Mouse (Mus musculus) testis, adult 2 months (tissue): ENCODE data around the gene Sncb. TPM values are rescaled to one million over a fixed set of nuclear protein-coding genes. Genes with fewer than 3 reads are reported as not detected.

Experiments used
- H3K27ac ChIP-seq: fragments of 200-500 bp; 2 replicates; pipeline ENCODE4 v1.5.1; 2012; ENCODE audit warnings: low read depth, low read length; ENCODE audit not compliant: control insufficient read depth, insufficient read depth
- H3K27me3 ChIP-seq: fragments of 200-500 bp; 2 replicates; pipeline ENCODE4 v1.6.1; 2012; ENCODE audit warnings: mild to moderate bottlenecking, low read length, moderate library complexity; ENCODE audit not compliant: control insufficient read depth, insufficient read depth
- H3K36me3 ChIP-seq: fragments of 200-500 bp; 2 replicates; pipeline ENCODE4 v1.6.1; 2012; ENCODE audit warnings: mild to moderate bottlenecking, low read length; ENCODE audit not compliant: control insufficient read depth, insufficient read depth
- H3K4me1 ChIP-seq: fragments of 200-500 bp; 2 replicates; pipeline ENCODE4 v1.6.1; 2012; ENCODE audit warnings: low read length; ENCODE audit not compliant: control insufficient read depth, insufficient read depth
- H3K4me3 ChIP-seq: fragments of 200-500 bp; 2 replicates; pipeline ENCODE4 v1.5.1; 2012; ENCODE audit warnings: low read depth, mild to moderate bottlenecking, low read length, moderate library complexity, mixed read lengths; ENCODE audit not compliant: control insufficient read depth
- CTCF ChIP-seq: fragments of 200-500 bp; IDR thresholded peaks from 2 replicates; pipeline ENCODE4 v1.5.1; 2012; ENCODE audit warnings: low read depth, mild to moderate bottlenecking, inconsistent platforms, low read length, moderate library complexity; ENCODE audit not compliant: control insufficient read depth, insufficient read depth, insufficient replicate concordance
- POLR2A ChIP-seq: fragments of 200-500 bp; IDR thresholded peaks from 2 replicates; pipeline ENCODE4 v1.6.1; 2012; ENCODE audit warnings: low read depth, mild to moderate bottlenecking, inconsistent platforms, low read length, moderate library complexity; ENCODE audit not compliant: control insufficient read depth
- polyA plus RNA-seq: library from polyadenylated mRNA; depleted of rRNA; stranded (reverse); fragments of >200 nt; gene quantifications from 2 replicates; pipeline ENCODE4 v1.2.3, GENCODE M21; 2012; rRNA removed

Sncb gene
- polyA plus RNA-seq, result 1.2 and 2.0 TPM in 2 replicates

DNA sequence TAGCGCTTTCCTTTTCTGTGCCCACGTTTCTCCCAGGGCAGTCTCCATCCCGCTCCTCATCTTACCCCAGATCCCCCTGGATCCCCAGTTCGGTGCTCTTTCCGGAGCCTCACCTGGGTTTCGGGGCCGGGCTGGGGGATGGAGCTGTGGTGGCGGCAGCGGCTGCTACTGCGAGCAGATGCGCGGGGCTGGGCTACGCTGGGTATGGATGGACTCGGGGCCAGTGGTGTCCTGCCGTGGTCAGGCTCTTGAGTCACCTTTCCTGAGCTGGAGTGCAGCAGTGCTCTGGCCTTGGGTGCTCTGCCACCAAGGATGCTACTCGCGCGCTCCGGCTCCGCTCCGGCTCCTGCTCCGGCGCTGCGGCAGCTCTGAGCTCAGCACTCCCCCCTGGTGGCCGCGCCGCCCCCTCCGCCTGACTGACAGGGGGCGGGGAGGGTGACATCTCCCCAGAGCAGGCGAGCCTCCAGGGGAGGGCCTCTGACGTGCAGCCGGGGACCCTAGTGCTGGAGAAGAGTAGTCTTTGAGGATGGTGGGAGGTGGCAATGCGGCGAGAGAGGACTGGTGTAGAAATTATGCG is at the start of gene Sncb:
Gene Sncb, minus strand, starts transcription at position 404 of the 577 bp plus-strand sequence.
- H3K4me3 ChIP-seq, result peak within 1 kb of the TSS; percentile 39
- peaks cover 10% of the 10 kb centered on the region; the same call in 1 of the 2 replicates for H3K4me1 ChIP-seq
- H3K36me3 ChIP-seq, result no peaks in the 10 kb centered on the region
- no peak; the same call in 1 of the 2 replicates for TF ChIP-seq CTCF
- no peaks in the 10 kb centered on the region for H3K27me3 ChIP-seq
- no peak within 1 kb of the TSS for H3K27ac ChIP-seq

DNA sequence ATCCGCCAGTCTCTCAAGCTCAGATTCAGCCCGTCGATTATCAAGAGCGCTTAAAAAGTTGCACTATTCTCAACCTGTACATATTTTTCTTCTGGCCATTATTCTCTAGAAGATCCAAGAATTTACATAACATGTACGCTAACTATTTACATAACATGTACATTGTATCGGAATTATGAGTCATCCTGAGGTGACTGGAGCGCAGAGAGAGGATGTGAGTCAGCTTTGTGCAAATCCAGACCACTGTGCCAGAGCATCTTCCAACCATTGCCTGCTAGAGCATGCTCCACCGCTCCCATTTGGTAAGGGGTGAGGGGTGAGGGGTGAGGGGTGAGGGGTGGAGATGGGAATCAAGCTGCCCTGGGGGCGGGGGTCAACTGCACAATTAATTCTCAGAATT is 47.0 kb upstream of the Sncb start:
- Histone ChIP-seq H3K27ac (no peak overlapping the region), H3K27me3 (no peaks in the 10 kb centered on the region), H3K36me3 (no peaks in the 10 kb centered on the region), H3K4me3 (no peak overlapping the region), H3K4me1 (no peaks in the 10 kb centered on the region)
- TF ChIP-seq POLR2A (no peak), CTCF (no peak)

DNA sequence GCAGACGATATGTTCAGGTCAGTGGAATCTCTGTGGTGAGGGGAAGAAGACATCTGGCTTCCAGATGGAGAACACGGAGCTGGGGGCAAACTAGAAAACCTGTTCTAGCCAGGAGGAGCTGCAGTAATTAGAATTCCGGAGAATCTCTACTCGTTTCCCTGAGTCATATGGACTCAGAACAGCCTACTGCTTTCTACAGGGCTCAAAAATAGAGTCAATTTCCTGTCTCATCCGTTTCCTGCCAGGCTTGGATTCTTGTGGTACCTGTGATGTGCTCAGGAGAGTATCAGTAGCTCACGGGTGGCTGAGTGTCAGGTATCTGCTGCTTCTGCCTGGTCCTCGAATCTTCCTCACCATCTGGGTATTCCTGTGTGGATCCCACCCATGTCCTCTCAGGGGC is 45.1 kb upstream of the Sncb start:
- H3K27ac ChIP-seq, result no peak overlapping the region
- TF ChIP-seq POLR2A, result no peak
- no peak for TF ChIP-seq CTCF
- no peaks in the 10 kb centered on the region for H3K4me1 ChIP-seq
- H3K4me3 ChIP-seq, result no peak overlapping the region
- no peaks in the 10 kb centered on the region for H3K36me3 ChIP-seq
- no peaks in the 10 kb centered on the region for H3K27me3 ChIP-seq

DNA sequence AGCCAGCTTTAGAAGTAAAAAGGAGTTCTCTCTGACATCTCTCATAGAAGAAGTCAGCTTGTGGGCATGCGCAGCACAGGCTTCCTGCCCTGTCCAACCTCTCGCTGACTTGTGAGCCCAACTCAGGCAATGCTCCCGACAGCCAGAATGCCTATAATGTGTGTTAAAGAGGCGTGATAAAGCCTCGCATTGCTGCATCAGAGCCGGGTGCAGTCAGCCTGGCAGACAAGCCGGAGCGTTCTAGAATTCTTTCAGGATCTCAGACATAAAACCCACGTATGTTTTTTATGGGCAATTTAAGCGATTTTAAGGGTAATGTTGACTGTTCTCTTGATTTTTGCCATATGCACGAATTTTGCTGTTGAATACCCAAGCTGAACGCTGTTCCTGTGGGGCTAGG is 41.7 kb upstream of the Sncb start:
- H3K4me3 ChIP-seq, result no peak overlapping the region
- TF ChIP-seq CTCF (no peak), POLR2A (no peak)
- H3K4me1 ChIP-seq, result peaks cover 12% of the 10 kb centered on the region
- H3K27me3 ChIP-seq, result no peaks in the 10 kb centered on the region; the same call in 1 of the 2 replicates
- H3K27ac ChIP-seq, result no peak overlapping the region
- no peaks in the 10 kb centered on the region for H3K36me3 ChIP-seq

DNA sequence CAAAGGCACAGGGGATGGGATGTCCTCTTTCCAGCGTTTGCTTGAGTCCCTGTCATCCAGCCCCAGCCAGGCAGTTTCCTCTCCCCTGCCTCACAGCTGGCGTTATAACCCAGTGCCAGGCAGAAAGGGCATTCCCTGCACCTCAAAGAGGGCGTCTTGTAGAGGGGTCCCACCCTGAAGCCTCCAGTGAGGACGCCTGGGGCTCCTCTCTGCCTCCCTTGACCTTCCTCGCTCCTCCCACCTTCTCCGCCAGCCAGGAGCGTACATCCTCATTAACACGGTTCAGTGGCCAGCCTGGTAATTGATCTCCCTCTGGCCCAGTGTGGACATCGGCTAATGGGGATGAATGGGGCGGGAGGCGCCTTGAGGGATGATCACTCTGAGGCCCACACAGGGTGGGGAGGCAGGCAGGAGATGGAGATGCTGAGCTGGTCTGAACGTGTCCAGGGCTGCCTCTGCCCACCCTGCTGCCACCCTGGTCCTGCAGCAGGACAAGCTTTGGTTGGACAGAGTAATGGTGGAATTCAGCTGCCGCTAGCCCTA is 40.1 kb upstream of the Sncb start:
- H3K4me1 ChIP-seq, result peaks cover 12% of the 10 kb centered on the region
- no peak overlapping the region for H3K4me3 ChIP-seq
- H3K36me3 ChIP-seq, result no peaks in the 10 kb centered on the region
- TF ChIP-seq POLR2A (no peak), CTCF (no peak)
- no peak overlapping the region for H3K27ac ChIP-seq
- H3K27me3 ChIP-seq, result no peaks in the 10 kb centered on the region; the same call in 1 of the 2 replicates

DNA sequence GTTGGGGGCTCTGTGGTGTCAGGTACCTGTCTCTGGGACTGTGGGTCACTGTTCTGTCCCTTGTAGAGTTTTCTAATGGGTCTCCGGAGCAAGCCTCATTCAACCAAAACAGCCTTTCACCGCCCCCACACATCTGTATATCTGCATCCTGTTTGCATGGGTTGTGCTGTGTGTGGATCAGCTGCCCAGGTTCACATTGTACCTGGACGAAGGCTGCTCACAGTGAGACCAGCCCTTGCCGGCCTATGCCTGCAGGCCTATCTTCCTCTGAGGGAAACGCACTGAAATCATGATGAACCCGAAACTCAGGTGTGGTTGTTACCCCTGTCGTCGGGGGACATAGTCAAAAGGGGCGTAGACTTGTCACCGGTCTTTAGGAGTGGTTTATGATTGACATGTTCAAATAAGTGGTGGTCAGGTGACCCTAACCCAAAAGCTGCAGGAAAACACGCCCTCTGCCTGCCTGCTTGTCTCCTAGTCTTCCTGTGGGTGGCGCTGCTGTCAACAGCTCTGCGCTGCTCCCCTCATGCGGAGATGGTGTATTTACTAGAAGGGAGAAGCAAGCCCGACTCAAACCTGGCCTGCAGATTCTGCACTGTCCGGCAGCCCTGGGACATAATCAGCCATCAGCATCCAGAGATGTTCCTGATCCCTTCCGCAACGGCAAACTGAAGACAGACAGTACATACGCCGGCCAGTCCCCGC is 38.9 kb upstream of the Sncb start:
- Histone ChIP-seq H3K27me3 (no peaks in the 10 kb centered on the region; the same call in 1 of the 2 replicates), H3K36me3 (no peaks in the 10 kb centered on the region), H3K27ac (no peak overlapping the region)

DNA sequence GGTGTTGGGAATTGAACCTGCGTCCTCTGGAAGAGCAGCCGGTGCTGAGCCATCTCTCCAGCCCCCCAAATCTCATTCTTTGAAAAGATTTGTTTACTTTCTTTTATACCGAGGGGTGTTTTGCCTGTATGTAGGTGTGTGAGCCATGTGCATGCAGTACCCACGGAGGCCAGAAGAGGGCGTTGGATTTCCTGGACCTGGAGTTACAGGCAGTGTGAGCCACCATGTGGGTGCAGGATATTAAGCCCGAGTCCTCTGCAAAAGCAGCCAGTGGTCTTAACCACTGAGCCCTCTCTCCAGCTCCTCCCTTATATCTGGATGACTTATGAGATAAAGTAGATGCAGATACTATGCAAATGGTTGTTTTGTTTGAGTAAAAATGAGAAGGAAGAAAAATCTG is 36.6 kb upstream of the Sncb start:
- H3K27ac ChIP-seq, result no peak overlapping the region
- peaks cover 12% of the 10 kb centered on the region for H3K4me1 ChIP-seq
- no peak overlapping the region for H3K4me3 ChIP-seq
- TF ChIP-seq CTCF, result peak; percentile 86; the same call in 1 of the 2 replicates
- no peak for TF ChIP-seq POLR2A
- no peaks in the 10 kb centered on the region for H3K36me3 ChIP-seq
- H3K27me3 ChIP-seq, result no peaks in the 10 kb centered on the region; the same call in 1 of the 2 replicates

More for the DNA sequence above, 38.9 kb upstream of the Sncb start:
- H3K4me1 ChIP-seq, result peaks cover 12% of the 10 kb centered on the region
- peak; percentile 72; the same call in 1 of the 2 replicates for TF ChIP-seq CTCF
- TF ChIP-seq POLR2A, result no peak
- H3K4me3 ChIP-seq, result peak overlapping the region; percentile 59

DNA sequence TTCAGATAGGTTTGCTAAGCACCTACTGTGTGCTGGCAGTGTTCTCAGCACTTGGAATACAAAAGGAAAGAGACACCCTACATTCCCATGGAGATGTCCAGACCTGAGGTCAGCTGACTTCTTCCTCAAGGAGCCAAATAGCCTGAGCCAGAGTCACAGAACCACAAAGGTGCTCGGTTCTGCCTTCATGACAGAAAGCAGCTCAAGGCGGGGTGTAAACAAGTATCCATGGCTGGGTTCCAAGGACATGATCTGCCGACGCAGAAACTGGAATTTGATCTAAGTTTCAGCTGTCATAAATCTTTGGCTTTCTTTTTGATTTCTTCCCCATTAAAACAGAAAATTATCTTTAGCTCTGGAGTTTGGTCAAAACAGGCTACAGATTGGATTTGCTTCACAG is 33.8 kb upstream of the Sncb start:
- Histone ChIP-seq H3K4me3 (no peak overlapping the region), H3K36me3 (no peaks in the 10 kb centered on the region), H3K27me3 (no peaks in the 10 kb centered on the region), H3K4me1 (peaks cover 6% of the 10 kb centered on the region), H3K27ac (no peak overlapping the region)
- TF ChIP-seq CTCF (no peak), POLR2A (no peak)
